8 mouse cellular contexts compared by ENCODE assay signal in the genomic region with DNA sequence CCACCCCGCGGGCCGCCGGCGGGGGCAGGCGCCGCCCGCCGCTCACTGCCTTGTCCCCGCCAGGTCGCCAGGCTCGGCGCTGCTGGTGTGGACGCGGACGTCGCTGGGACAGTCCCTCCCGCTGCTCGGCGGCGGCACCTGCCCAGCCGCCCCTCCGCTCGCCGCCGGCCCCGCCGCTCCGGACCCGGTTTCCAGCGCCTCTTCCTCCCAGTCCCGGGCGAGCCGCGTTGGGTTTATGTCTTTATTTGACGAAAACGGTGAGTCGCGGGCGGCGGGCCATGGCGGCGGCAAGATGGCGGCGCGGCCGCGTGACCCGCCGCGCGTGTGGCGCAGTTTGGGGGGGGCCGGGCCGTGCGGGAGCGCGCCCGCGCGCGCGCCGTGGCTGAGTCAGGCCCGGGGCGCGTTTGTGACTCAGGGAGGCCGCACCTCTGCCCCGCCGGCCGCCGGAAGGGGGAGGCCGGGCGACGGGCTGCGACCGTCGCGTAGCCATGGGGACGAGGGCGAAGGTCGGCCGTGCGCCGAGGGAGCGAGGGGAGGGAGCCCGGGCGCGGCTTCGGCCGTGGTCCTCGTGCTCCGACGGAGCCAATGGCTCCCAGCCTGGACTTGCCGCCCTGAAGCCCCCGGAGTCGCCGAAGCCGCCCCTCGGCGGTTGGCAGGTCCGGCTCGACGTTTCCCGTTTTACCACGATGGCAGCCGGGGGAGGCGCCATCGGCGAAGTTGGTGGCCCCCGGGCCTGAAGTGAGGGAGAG. TPM values are rescaled to one million over a fixed set of nuclear protein-coding genes. Genes with fewer than 3 reads are reported as not detected.
DNase-seq lines count a peak whose midpoint lies in the region; ATAC-seq lines count a peak whose summit lies in the region.

No protein-coding gene starts in this region.

- no peaks in the 10 kb centered on the region for H3K27me3 ChIP-seq in heart, embryonic 16.5 days (ENCODE audit: control insufficient read depth, insufficient read depth, low read length)
- peaks cover 14% of the 10 kb centered on the region for H3K27me3 ChIP-seq in liver, embryonic 15.5 days
- H3K27me3 ChIP-seq in neural tube, embryonic 11.5 days (ENCODE audit: control insufficient read depth, insufficient read depth, low read length): no peaks in the 10 kb centered on the region
- no peaks in the 10 kb centered on the region for H3K27me3 ChIP-seq in stomach, embryonic 16.5 days (ENCODE audit: control insufficient read depth, insufficient read depth, low read length)

- H3K9me3 ChIP-seq in heart, embryonic 16.5 days (replicated peaks; ENCODE audit: control insufficient read depth, low read length): no peaks in the 10 kb centered on the region
- H3K9me3 ChIP-seq in liver, embryonic 15.5 days (replicated peaks): no peaks in the 10 kb centered on the region
- no peaks in the 10 kb centered on the region for H3K9me3 ChIP-seq in neural tube, embryonic 11.5 days (ENCODE audit: control insufficient read depth, low read length)
- H3K9me3 ChIP-seq in stomach, embryonic 16.5 days (replicated peaks; ENCODE audit: control insufficient read depth, low read length): no peaks in the 10 kb centered on the region

- DNase-seq in B cell, adult 2 months: peak; percentile 85 to 89
- peak; percentile 88 for DNase-seq in brain, adult 2 months (ENCODE audit: low read depth, low spot score)
- DNase-seq in kidney, postnatal 36 days: peak; percentile 89 to 92
- peak; percentile 87 for DNase-seq in neural tube, embryonic 11.5 days (ENCODE audit: low spot score)

- H3K4me2 ChIP-seq in heart, embryonic 16.5 days (ENCODE audit: low read depth, low read length): peak overlapping the region; percentile 65
- H3K4me2 ChIP-seq in liver, embryonic 15.5 days: peak overlapping the region; percentile 73
- peak overlapping the region; percentile 65 for H3K4me2 ChIP-seq in neural tube, embryonic 11.5 days (ENCODE audit: low read depth)
- H3K4me2 ChIP-seq in stomach, embryonic 16.5 days (ENCODE audit: low read depth, low read length): peak overlapping the region; percentile 58

- peak overlapping the region; percentile 99 for H3K9ac ChIP-seq in heart, embryonic 16.5 days (ENCODE audit: low read length)
- H3K9ac ChIP-seq in liver, embryonic 15.5 days: peak overlapping the region; percentile 97
- H3K9ac ChIP-seq in neural tube, embryonic 11.5 days (ENCODE audit: low read length): peak overlapping the region; percentile 97
- H3K9ac ChIP-seq in stomach, embryonic 16.5 days (ENCODE audit: low read length): peak overlapping the region; percentile 98

- peak overlapping the region; percentile 99 for H3K27ac ChIP-seq in heart, embryonic 16.5 days (ENCODE audit: low read length)
- H3K27ac ChIP-seq in liver, embryonic 15.5 days (replicated peaks): peak overlapping the region; percentile 97
- peak overlapping the region; percentile 95 for H3K27ac ChIP-seq in neural tube, embryonic 11.5 days (ENCODE audit: low read depth, low read length)
- peak overlapping the region; percentile 97 for H3K27ac ChIP-seq in stomach, embryonic 16.5 days (ENCODE audit: low read length)

- H3K36me3 ChIP-seq in heart, embryonic 16.5 days (ENCODE audit: control insufficient read depth, insufficient read depth): peaks cover 36% of the 10 kb centered on the region
- H3K36me3 ChIP-seq in liver, embryonic 15.5 days (replicated peaks): peaks cover 46% of the 10 kb centered on the region
- peaks cover 12% of the 10 kb centered on the region for H3K36me3 ChIP-seq in neural tube, embryonic 11.5 days (ENCODE audit: control insufficient read depth, insufficient read depth, low read length)
- peaks cover 23% of the 10 kb centered on the region for H3K36me3 ChIP-seq in stomach, embryonic 16.5 days (ENCODE audit: control insufficient read depth, insufficient read depth, low read length)

- WGBS in heart, embryonic 16.5 days: under 1% methylated on average over 108 of the region's 111 CpGs
- under 1% methylated on average over 109 of the region's 111 CpGs for WGBS in liver, embryonic 15.5 days (ENCODE audit: insufficient replicate concordance)
- 0% methylated on average over 82 of the region's 111 CpGs for WGBS in neural tube, embryonic 11.5 days
- WGBS in stomach, embryonic 16.5 days: under 1% methylated on average over 100 of the region's 111 CpGs

- peak overlapping the region; percentile 97 for H3K4me3 ChIP-seq in heart, embryonic 16.5 days (ENCODE audit: low read length)
- peak overlapping the region; percentile 95 for H3K4me3 ChIP-seq in liver, embryonic 15.5 days (replicated peaks)
- H3K4me3 ChIP-seq in neural tube, embryonic 11.5 days (ENCODE audit: low read depth, low read length): peak overlapping the region; percentile 95
- H3K4me3 ChIP-seq in stomach, embryonic 16.5 days (replicated peaks; ENCODE audit: low read length): peak overlapping the region; percentile 84

- peak; percentile 40 for ATAC-seq in erythroid progenitor cell, adult 5-6 weeks (replicated peaks; ENCODE audit: low FRiP score, poor library complexity, severe bottlenecking)
- ATAC-seq in heart, embryonic 16.5 days (replicated peaks; ENCODE audit: extremely low read depth, insufficient read depth, low FRiP score): peak; percentile 74
- ATAC-seq in liver, embryonic 15.5 days (ENCODE audit: insufficient read depth): peak; percentile 62
- ATAC-seq in neural tube, embryonic 11.5 days (ENCODE audit: insufficient read depth, low FRiP score, low TSS enrichment): peak; percentile 46
- peak; percentile 76 for ATAC-seq in stomach, embryonic 16.5 days (ENCODE audit: insufficient read depth, low FRiP score)

- H3K4me1 ChIP-seq in heart, embryonic 16.5 days (ENCODE audit: control insufficient read depth, insufficient read depth, low read length): peaks cover 27% of the 10 kb centered on the region
- peaks cover 63% of the 10 kb centered on the region for H3K4me1 ChIP-seq in liver, embryonic 15.5 days (replicated peaks)
- H3K4me1 ChIP-seq in neural tube, embryonic 11.5 days (ENCODE audit: control insufficient read depth, insufficient read depth, low read length): peaks cover 15% of the 10 kb centered on the region; the same call in 1 of the 2 replicates
- peaks cover 26% of the 10 kb centered on the region for H3K4me1 ChIP-seq in stomach, embryonic 16.5 days (ENCODE audit: control insufficient read depth, insufficient read depth, low read length)

RNA-seq across cellular contexts. Expression of a gene that starts 0.7 kb away (rescaled TPM):
- total RNA-seq in erythroid progenitor cell, adult 5-6 weeks (2015; ENCODE audit: low replicate concordance): 265 and 296 TPM in 2 replicates
- total RNA-seq in erythroid progenitor cell, adult 5-6 weeks (2017; ENCODE audit: low replicate concordance): 240 and 253 TPM in 2 replicates
- polyA plus RNA-seq in heart, embryonic 16.5 days (2015; fragmentation: Nextera tagmentation; extraction: Ambion mirVana): 366 and 390 TPM in 2 replicates
- 499 and 578 TPM in 2 replicates for polyA plus RNA-seq in liver, embryonic 15.5 days (2015; fragmentation: Nextera tagmentation; extraction: Ambion mirVana)
- 645 and 670 TPM in 2 replicates for polyA plus RNA-seq in neural tube, embryonic 11.5 days (2014; fragmentation: Nextera tagmentation; extraction: Ambion mirVana)
- polyA plus RNA-seq in stomach, embryonic 16.5 days (2015; fragmentation: Nextera tagmentation; extraction: Ambion mirVana): 402 and 438 TPM in 2 replicates

RNA-seq across cellular contexts. Expression of a gene that starts 35.9 kb away (rescaled TPM):
- 200 and 221 TPM in 2 replicates for total RNA-seq in erythroid progenitor cell, adult 5-6 weeks (2015; ENCODE audit: low replicate concordance)
- 177 and 202 TPM in 2 replicates for total RNA-seq in erythroid progenitor cell, adult 5-6 weeks (2017; ENCODE audit: low replicate concordance)
- 25.7 and 28.1 TPM in 2 replicates for polyA plus RNA-seq in heart, embryonic 16.5 days (2015; fragmentation: Nextera tagmentation; extraction: Ambion mirVana)
- 13.3 and 17.4 TPM in 2 replicates for polyA plus RNA-seq in liver, embryonic 15.5 days (2015; fragmentation: Nextera tagmentation; extraction: Ambion mirVana)
- 70.5 and 73.1 TPM in 2 replicates for polyA plus RNA-seq in neural tube, embryonic 11.5 days (2014; fragmentation: Nextera tagmentation; extraction: Ambion mirVana)
- polyA plus RNA-seq in stomach, embryonic 16.5 days (2015; fragmentation: Nextera tagmentation; extraction: Ambion mirVana): 17.6 and 20.1 TPM in 2 replicates

RNA-seq across cellular contexts. Expression of a gene that starts 52.8 kb away (rescaled TPM):
- 1.8 TPM in 1 of 2 replicates, not detected in the other for total RNA-seq in erythroid progenitor cell, adult 5-6 weeks (2015; ENCODE audit: low replicate concordance)
- total RNA-seq in erythroid progenitor cell, adult 5-6 weeks (2017; ENCODE audit: low replicate concordance): not detected in 2 replicates
- 2.6 and 6.1 TPM in 2 replicates for polyA plus RNA-seq in heart, embryonic 16.5 days (2015; fragmentation: Nextera tagmentation; extraction: Ambion mirVana)
- polyA plus RNA-seq in liver, embryonic 15.5 days (2015; fragmentation: Nextera tagmentation; extraction: Ambion mirVana): 0.56 and 0.62 TPM in 2 replicates
- polyA plus RNA-seq in neural tube, embryonic 11.5 days (2014; fragmentation: Nextera tagmentation; extraction: Ambion mirVana): 5.2 and 5.3 TPM in 2 replicates
- polyA plus RNA-seq in stomach, embryonic 16.5 days (2015; fragmentation: Nextera tagmentation; extraction: Ambion mirVana): 12.9 and 15.2 TPM in 2 replicates

Comparison
In these comparisons a context has a peak if more than half of its experiments do, and no peak if none do; other contexts are left out.
1. Peak in every context shown above with its lines: DNase-seq, ATAC-seq, H3K4me3 ChIP-seq and H3K27ac ChIP-seq.